Mouse (Mus musculus): ENCODE measurements around the gene Lsm14a. TPM values are rescaled to one million over a fixed set of nuclear protein-coding genes. Genes with fewer than 3 reads are reported as not detected.
A peak's percentile ranks its signal among the peaks of the same experiment; 100 is the strongest.

Gene Lsm14a
- total and polyA plus RNA-seq, 2 experiments from 2014 or later, result 41.4 to 44.7 TPM

GRCm38 (mm10) chr7:34373906-34374305 is 19.2 kb downstream of the Lsm14a start:
- DNase-seq (ENCODE audit: low spot score), result no peak
- WGBS, result 89% methylated on average over 1 of the region's 1 CpGs
- H3K36me3 ChIP-seq (replicated peaks; ENCODE audit: control insufficient read depth, insufficient read depth, low read length), result peaks cover 52% of the 10 kb centered on the region
- no peak overlapping the region for H3K4me2 ChIP-seq (ENCODE audit: low read depth, low read length)
- H3K4me3 ChIP-seq (ENCODE audit: low read depth, low read length), result no peak overlapping the region
- H3K4me1 ChIP-seq (ENCODE audit: control insufficient read depth, insufficient read depth), result peaks cover 14% of the 10 kb centered on the region
- no peaks in the 10 kb centered on the region for H3K9me3 ChIP-seq (replicated peaks; ENCODE audit: control insufficient read depth, low read length)
- no peak for TF ChIP-seq CTCF (IDR thresholded peaks at IDR 0.05; ENCODE audit: low read depth)
- H3K27ac ChIP-seq (ENCODE audit: low read depth), result no peak overlapping the region
- no peak for ATAC-seq (ENCODE audit: insufficient read depth, low read depth)
- H3K27me3 ChIP-seq (ENCODE audit: control insufficient read depth, insufficient read depth, low read length), result no peaks in the 10 kb centered on the region
- no peak overlapping the region for H3K9ac ChIP-seq (replicated peaks; ENCODE audit: low read depth, low read length)

DNA sequence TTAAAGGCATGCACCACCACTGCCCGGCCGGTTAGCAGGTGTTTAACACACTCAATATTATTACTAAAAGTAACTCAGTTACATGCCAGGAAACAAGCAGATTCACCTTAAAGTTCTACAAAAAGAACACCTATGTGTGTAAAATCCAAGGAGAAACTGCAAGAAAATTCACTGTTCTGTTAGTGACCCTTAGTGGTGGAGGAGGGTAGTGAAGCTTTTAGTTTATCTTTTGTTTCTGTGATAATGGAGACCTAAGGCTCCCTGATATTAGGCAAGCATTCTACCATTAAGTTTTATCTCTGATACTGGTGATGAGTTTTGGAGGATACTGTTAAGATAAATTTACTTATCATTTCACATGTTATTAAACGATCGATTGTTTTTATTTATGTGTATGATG is 37.5 kb downstream of the Lsm14a start:
- no peaks in the 10 kb centered on the region for H3K27me3 ChIP-seq (ENCODE audit: control insufficient read depth, insufficient read depth, low read length)
- DNase-seq (ENCODE audit: low spot score) (peak; percentile 20), ATAC-seq (ENCODE audit: insufficient read depth, low read depth) (no peak)
- TF ChIP-seq CTCF (IDR thresholded peaks at IDR 0.05; ENCODE audit: low read depth) (peak; percentile 66), EP300 (IDR thresholded peaks at IDR 0.05; ENCODE audit: low read depth) (no peak)
- H3K9ac ChIP-seq (replicated peaks; ENCODE audit: low read depth, low read length), result no peak overlapping the region
- peaks cover 61% of the 10 kb centered on the region for H3K36me3 ChIP-seq (replicated peaks; ENCODE audit: control insufficient read depth, insufficient read depth, low read length)
- 83% methylated on average over 4 of the region's 4 CpGs for WGBS
- no peaks in the 10 kb centered on the region for H3K4me1 ChIP-seq (ENCODE audit: control insufficient read depth, insufficient read depth)
- H3K4me3 ChIP-seq (ENCODE audit: low read depth, low read length), result no peak overlapping the region
- H3K27ac ChIP-seq (ENCODE audit: low read depth), result no peak overlapping the region
- H3K9me3 ChIP-seq (replicated peaks; ENCODE audit: control insufficient read depth, low read length), result no peaks in the 10 kb centered on the region
- no peak overlapping the region for H3K4me2 ChIP-seq (ENCODE audit: low read depth, low read length)

DNA sequence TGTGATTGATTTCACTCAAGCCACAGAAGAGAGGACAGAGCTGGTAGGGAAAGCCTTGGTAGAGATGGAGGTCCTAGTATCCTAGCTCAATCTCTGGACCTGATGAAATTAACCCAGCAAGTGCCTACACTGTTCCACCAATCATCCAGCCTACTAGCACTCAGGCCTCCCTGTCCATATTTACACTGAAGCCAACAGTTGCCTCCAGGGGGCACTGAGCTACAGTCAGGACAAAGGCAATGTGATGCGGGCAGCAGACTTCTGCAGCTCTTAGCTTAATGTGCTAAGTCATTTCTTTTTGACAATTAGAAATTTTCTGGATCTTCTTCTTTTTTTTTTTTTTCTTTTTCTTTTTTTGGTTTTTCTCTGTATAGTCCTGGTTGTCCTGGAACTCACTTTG is 41.1 kb downstream of the Lsm14a start:
- TF ChIP-seq EP300 (IDR thresholded peaks at IDR 0.05; ENCODE audit: low read depth) (no peak), CTCF (IDR thresholded peaks at IDR 0.05; ENCODE audit: low read depth) (peak; percentile 50)
- DNase-seq (ENCODE audit: low spot score) (no peak), ATAC-seq (ENCODE audit: insufficient read depth, low read depth) (no peak)
- Histone ChIP-seq H3K4me2 (ENCODE audit: low read depth, low read length) (no peak overlapping the region), H3K27me3 (ENCODE audit: control insufficient read depth, insufficient read depth, low read length) (no peaks in the 10 kb centered on the region), H3K4me1 (ENCODE audit: control insufficient read depth, insufficient read depth) (no peaks in the 10 kb centered on the region), H3K9ac (replicated peaks; ENCODE audit: low read depth, low read length) (no peak overlapping the region), H3K27ac (ENCODE audit: low read depth) (no peak overlapping the region), H3K36me3 (replicated peaks; ENCODE audit: control insufficient read depth, insufficient read depth, low read length) (peaks cover 85% of the 10 kb centered on the region), H3K9me3 (replicated peaks; ENCODE audit: control insufficient read depth, low read length) (no peaks in the 10 kb centered on the region), H3K4me3 (ENCODE audit: low read depth, low read length) (no peak overlapping the region)
- 83% methylated on average over 1 of the region's 1 CpGs for WGBS

- Histone ChIP-seq H3K4me1 (ENCODE audit: control insufficient read depth, insufficient read depth) (no peaks in the 10 kb centered on the region), H3K27me3 (ENCODE audit: control insufficient read depth, insufficient read depth, low read length) (no peaks in the 10 kb centered on the region), H3K9ac (replicated peaks; ENCODE audit: low read depth, low read length) (no peak overlapping the region), H3K4me3 (ENCODE audit: low read depth, low read length) (no peak overlapping the region), H3K4me2 (ENCODE audit: low read depth, low read length) (no peak overlapping the region), H3K9me3 (replicated peaks; ENCODE audit: control insufficient read depth, low read length) (no peaks in the 10 kb centered on the region), H3K36me3 (replicated peaks; ENCODE audit: control insufficient read depth, insufficient read depth, low read length) (peaks cover 90% of the 10 kb centered on the region), H3K27ac (ENCODE audit: low read depth) (no peak overlapping the region)
- TF ChIP-seq EP300 (IDR thresholded peaks at IDR 0.05; ENCODE audit: low read depth) (no peak), CTCF (IDR thresholded peaks at IDR 0.05; ENCODE audit: low read depth) (no peak)
- ATAC-seq (ENCODE audit: insufficient read depth, low read depth) (no peak), DNase-seq (ENCODE audit: low spot score) (no peak)
- 57% methylated on average over 5 of the region's 5 CpGs for WGBS
These were observed 42.9 kb downstream of the Lsm14a start for GRCm38 (mm10) chr7:34350166-34350565.

DNA sequence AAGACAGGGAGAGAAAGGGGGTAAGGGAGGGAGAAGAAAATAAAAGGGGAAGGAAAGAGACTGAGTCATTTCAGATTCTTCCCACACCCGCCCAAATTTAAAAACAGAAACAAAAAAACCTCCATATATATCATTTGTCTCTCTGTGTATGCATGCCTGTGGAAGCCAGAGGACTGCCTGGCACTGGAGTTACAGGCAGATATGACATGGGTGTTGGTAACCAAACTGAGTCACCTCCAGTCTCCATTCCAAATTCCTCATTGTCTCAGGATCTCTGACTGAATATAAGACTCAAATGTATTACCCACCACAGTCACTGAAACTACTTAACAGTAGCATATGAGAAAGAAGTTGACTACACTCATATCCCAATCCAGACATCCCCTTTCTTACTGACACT is 45.1 kb downstream of the Lsm14a start:
- Histone ChIP-seq H3K9ac (replicated peaks; ENCODE audit: low read depth, low read length) (no peak overlapping the region), H3K4me3 (ENCODE audit: low read depth, low read length) (no peak overlapping the region), H3K4me1 (ENCODE audit: control insufficient read depth, insufficient read depth) (no peaks in the 10 kb centered on the region), H3K27ac (ENCODE audit: low read depth) (no peak overlapping the region), H3K4me2 (ENCODE audit: low read depth, low read length) (no peak overlapping the region), H3K9me3 (replicated peaks; ENCODE audit: control insufficient read depth, low read length) (no peaks in the 10 kb centered on the region), H3K27me3 (ENCODE audit: control insufficient read depth, insufficient read depth, low read length) (no peaks in the 10 kb centered on the region), H3K36me3 (replicated peaks; ENCODE audit: control insufficient read depth, insufficient read depth, low read length) (peaks cover 87% of the 10 kb centered on the region)
- DNase-seq (ENCODE audit: low spot score) (no peak), ATAC-seq (ENCODE audit: insufficient read depth, low read depth) (no peak)
- TF ChIP-seq EP300 (IDR thresholded peaks at IDR 0.05; ENCODE audit: low read depth) (no peak), CTCF (IDR thresholded peaks at IDR 0.05; ENCODE audit: low read depth) (no peak)
- 80% methylated on average over 1 of the region's 1 CpGs for whole genome bisulfite sequencing

- no peak overlapping the region for H3K4me3 ChIP-seq (ENCODE audit: low read depth, low read length)
- no peak overlapping the region for H3K4me2 ChIP-seq (ENCODE audit: low read depth, low read length)
- no peak overlapping the region for H3K9ac ChIP-seq (replicated peaks; ENCODE audit: low read depth, low read length)
- TF ChIP-seq CTCF (IDR thresholded peaks at IDR 0.05; ENCODE audit: low read depth) (no peak), EP300 (IDR thresholded peaks at IDR 0.05; ENCODE audit: low read depth) (no peak)
- WGBS, result 76% methylated on average over 3 of the region's 3 CpGs
- H3K36me3 ChIP-seq (replicated peaks; ENCODE audit: control insufficient read depth, insufficient read depth, low read length), result peaks cover 89% of the 10 kb centered on the region
- no peaks in the 10 kb centered on the region for H3K27me3 ChIP-seq (ENCODE audit: control insufficient read depth, insufficient read depth, low read length)
- DNase-seq (ENCODE audit: low spot score) (no peak), ATAC-seq (ENCODE audit: insufficient read depth, low read depth) (no peak)
- no peaks in the 10 kb centered on the region for H3K4me1 ChIP-seq (ENCODE audit: control insufficient read depth, insufficient read depth)
- no peak overlapping the region for H3K27ac ChIP-seq (ENCODE audit: low read depth)
- H3K9me3 ChIP-seq (replicated peaks; ENCODE audit: control insufficient read depth, low read length), result no peaks in the 10 kb centered on the region
These were observed 46.1 kb downstream of the Lsm14a start for GRCm38 (mm10) chr7:34347041-34347440.
